Mouse (Mus musculus) small intestine, adult 2 months (tissue): ENCODE data around the gene Slc25a38.

Experiments used
- CTCF ChIP-seq: fragments of 200-500 bp; IDR thresholded peaks from 2 replicates; pipeline ENCODE4 v1.5.1; 2012; ENCODE audit warnings: low read depth, mild to moderate bottlenecking, control low read depth, inconsistent platforms, low read length, moderate library complexity, mixed read lengths; ENCODE audit not compliant: insufficient replicate concordance, insufficient read length; ENCODE audit errors: extremely low read depth
- POLR2A ChIP-seq: fragments of 200-500 bp; IDR thresholded peaks from 2 replicates; pipeline ENCODE4 v1.6.1; 2012; ENCODE audit warnings: low read depth, mild to moderate bottlenecking, control low read depth, inconsistent platforms, low read length, moderate library complexity

DNA sequence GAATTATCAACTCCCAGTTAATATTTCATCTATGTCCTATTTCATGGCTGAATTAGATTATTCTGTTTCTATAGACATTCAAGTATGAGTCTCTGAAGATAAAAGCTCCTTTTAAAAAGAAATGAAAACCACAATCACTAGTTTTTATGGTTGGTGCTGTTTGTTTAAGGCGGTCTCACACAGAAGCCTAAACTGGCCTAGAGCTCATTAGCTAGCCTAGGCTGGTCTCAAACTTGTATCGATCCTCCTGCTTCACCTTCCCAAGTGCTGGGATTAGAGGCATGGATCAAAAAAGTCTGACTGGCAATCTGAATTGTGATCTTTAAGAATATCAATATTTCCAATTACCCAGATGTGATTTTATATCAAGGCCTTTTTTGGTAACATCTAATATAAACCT, 42.6 kb upstream of the Slc25a38 start:
- TF ChIP-seq CTCF (no peak), POLR2A (no peak)
